Mouse (Mus musculus): Measurements from ENCODE around the gene Dnajc12. TPM values are rescaled to one million over a fixed set of nuclear protein-coding genes. Genes with fewer than 3 reads are reported as not detected.
"Not testable (repeated sequence)": the region's sequence is repeated elsewhere in the genome, so short reads cannot be mapped to it uniquely, and the experiment has no call there.

Gene Dnajc12
- total and polyA plus RNA-seq, 2 experiments from 2014 or later = 3.2 to 11.0 TPM

- no peak overlapping the region for H3K4me3 ChIP-seq (ENCODE audit: low read depth, low read length)
- no peak for DNase-seq (ENCODE audit: low spot score)
- no peak overlapping the region for H3K27ac ChIP-seq (ENCODE audit: low read depth)
- no peaks in the 10 kb centered on the region for H3K27me3 ChIP-seq (ENCODE audit: control insufficient read depth, insufficient read depth, low read length)
- no peaks in the 10 kb centered on the region for H3K9me3 ChIP-seq (replicated peaks; ENCODE audit: control insufficient read depth, low read length)
- TF ChIP-seq CTCF (IDR thresholded peaks at IDR 0.05; ENCODE audit: low read depth) (no peak), EP300 (IDR thresholded peaks at IDR 0.05; ENCODE audit: low read depth) (no peak)
- H3K4me1 ChIP-seq (ENCODE audit: control insufficient read depth, insufficient read depth) = no peaks in the 10 kb centered on the region
- WGBS = 68% methylated on average over 6 of the region's 6 CpGs
- H3K36me3 ChIP-seq (replicated peaks; ENCODE audit: control insufficient read depth, insufficient read depth, low read length) = no peaks in the 10 kb centered on the region
- no peak overlapping the region for H3K9ac ChIP-seq (replicated peaks; ENCODE audit: low read depth, low read length)
- no peak overlapping the region for H3K4me2 ChIP-seq (ENCODE audit: low read depth, low read length)
- ATAC-seq (ENCODE audit: insufficient read depth, low read depth) = no peak
Observed at GRCm38 (mm10) chr10:63378948-63379680, 3.1 kb upstream of the Dnajc12 start.

GRCm38 (mm10) chr10:63381498-63382280 is 554 bp upstream of the Dnajc12 start, which contains the start of gene Sirt1:
Gene Sirt1, minus strand, starts transcription at chr10:63381704.
- H3K4me2 ChIP-seq (ENCODE audit: low read depth, low read length) = peak within 1 kb of the TSS; percentile 98
- no peak for DNase-seq (ENCODE audit: low spot score)
- H3K27me3 ChIP-seq (ENCODE audit: control insufficient read depth, insufficient read depth, low read length) = no peaks in the 10 kb centered on the region
- 4% methylated on average over 24 of the region's 24 CpGs for WGBS
- H3K4me1 ChIP-seq (ENCODE audit: control insufficient read depth, insufficient read depth) = no peaks in the 10 kb centered on the region
- H3K27ac ChIP-seq (ENCODE audit: low read depth) = peak within 1 kb of the TSS; percentile 75
- peak within 1 kb of the TSS; percentile 79 for H3K9ac ChIP-seq (replicated peaks; ENCODE audit: low read depth, low read length)
- TF ChIP-seq EP300 (IDR thresholded peaks at IDR 0.05; ENCODE audit: low read depth) (no peak), CTCF (IDR thresholded peaks at IDR 0.05; ENCODE audit: low read depth) (no peak)
- H3K36me3 ChIP-seq (replicated peaks; ENCODE audit: control insufficient read depth, insufficient read depth, low read length) = no peaks in the 10 kb centered on the region
- ATAC-seq (ENCODE audit: insufficient read depth, low read depth) = no peak
- H3K4me3 ChIP-seq (ENCODE audit: low read depth, low read length) = peak within 1 kb of the TSS; percentile 75
- no peaks in the 10 kb centered on the region for H3K9me3 ChIP-seq (replicated peaks; ENCODE audit: control insufficient read depth, low read length)

GRCm38 (mm10) chr10:63385897-63386296 is 3.7 kb downstream of the Dnajc12 start:
- not testable (repeated sequence) for ATAC-seq (ENCODE audit: insufficient read depth, low read depth); H3K27ac ChIP-seq (ENCODE audit: low read depth); H3K9ac ChIP-seq (replicated peaks; ENCODE audit: low read depth, low read length); H3K4me1 ChIP-seq (ENCODE audit: control insufficient read depth, insufficient read depth); H3K9me3 ChIP-seq (replicated peaks; ENCODE audit: control insufficient read depth, low read length); DNase-seq (ENCODE audit: low spot score); H3K27me3 ChIP-seq (ENCODE audit: control insufficient read depth, insufficient read depth, low read length); H3K36me3 ChIP-seq (replicated peaks; ENCODE audit: control insufficient read depth, insufficient read depth, low read length)
- WGBS = 33% methylated on average over 5 of the region's 5 CpGs
- peak overlapping the region; percentile 67 for H3K4me2 ChIP-seq (ENCODE audit: low read depth, low read length)
- H3K4me3 ChIP-seq (ENCODE audit: low read depth, low read length) = peak overlapping the region; percentile 53

GRCm38 (mm10) chr10:63386444-63386843 is 4.2 kb downstream of the Dnajc12 start:
- Histone ChIP-seq H3K4me2 (ENCODE audit: low read depth, low read length) (peak overlapping the region; percentile 67), H3K36me3 (replicated peaks; ENCODE audit: control insufficient read depth, insufficient read depth, low read length) (no peaks in the 10 kb centered on the region), H3K9me3 (replicated peaks; ENCODE audit: control insufficient read depth, low read length) (no peaks in the 10 kb centered on the region), H3K4me3 (ENCODE audit: low read depth, low read length) (peak overlapping the region; percentile 53), H3K4me1 (ENCODE audit: control insufficient read depth, insufficient read depth) (no peaks in the 10 kb centered on the region), H3K27me3 (ENCODE audit: control insufficient read depth, insufficient read depth, low read length) (no peaks in the 10 kb centered on the region), H3K27ac (ENCODE audit: low read depth) (peak overlapping the region; percentile 59), H3K9ac (replicated peaks; ENCODE audit: low read depth, low read length) (peak overlapping the region; percentile 58)
- DNase-seq (ENCODE audit: low spot score) (peak; percentile 92), ATAC-seq (ENCODE audit: insufficient read depth, low read depth) (peak; percentile 58)
- TF ChIP-seq EP300 (IDR thresholded peaks at IDR 0.05; ENCODE audit: low read depth) (no peak), CTCF (IDR thresholded peaks at IDR 0.05; ENCODE audit: low read depth) (no peak)
- under 1% methylated on average over 19 of the region's 19 CpGs for WGBS

GRCm38 (mm10) chr10:63386991-63387390 is 4.7 kb downstream of the Dnajc12 start:
- no peak for TF ChIP-seq EP300 (IDR thresholded peaks at IDR 0.05; ENCODE audit: low read depth)
- TF ChIP-seq CTCF (IDR thresholded peaks at IDR 0.05; ENCODE audit: low read depth) = no peak
- 2% methylated on average over 10 of the region's 10 CpGs for WGBS
- no peaks in the 10 kb centered on the region for H3K36me3 ChIP-seq (replicated peaks; ENCODE audit: control insufficient read depth, insufficient read depth, low read length)
- ATAC-seq (ENCODE audit: insufficient read depth, low read depth) = no peak
- H3K27me3 ChIP-seq (ENCODE audit: control insufficient read depth, insufficient read depth, low read length) = no peaks in the 10 kb centered on the region
- H3K27ac ChIP-seq (ENCODE audit: low read depth) = peak overlapping the region; percentile 59
- H3K9ac ChIP-seq (replicated peaks; ENCODE audit: low read depth, low read length) = peak overlapping the region; percentile 58
- peak; percentile 18 for DNase-seq (ENCODE audit: low spot score)
- H3K9me3 ChIP-seq (replicated peaks; ENCODE audit: control insufficient read depth, low read length) = no peaks in the 10 kb centered on the region
- H3K4me1 ChIP-seq (ENCODE audit: control insufficient read depth, insufficient read depth) = no peaks in the 10 kb centered on the region
- H3K4me3 ChIP-seq (ENCODE audit: low read depth, low read length) = peak overlapping the region; percentile 53
- peak overlapping the region; percentile 67 for H3K4me2 ChIP-seq (ENCODE audit: low read depth, low read length)
